Mouse (Mus musculus): Measurements from ENCODE around the gene Neurl3. TPM values are rescaled to one million over a fixed set of nuclear protein-coding genes. Genes with fewer than 3 reads are reported as not detected.

The Neurl3 gene
- total and polyA plus RNA-seq, 3 experiments = 0.08 to 0.09 (median 0.08) TPM

DNA sequence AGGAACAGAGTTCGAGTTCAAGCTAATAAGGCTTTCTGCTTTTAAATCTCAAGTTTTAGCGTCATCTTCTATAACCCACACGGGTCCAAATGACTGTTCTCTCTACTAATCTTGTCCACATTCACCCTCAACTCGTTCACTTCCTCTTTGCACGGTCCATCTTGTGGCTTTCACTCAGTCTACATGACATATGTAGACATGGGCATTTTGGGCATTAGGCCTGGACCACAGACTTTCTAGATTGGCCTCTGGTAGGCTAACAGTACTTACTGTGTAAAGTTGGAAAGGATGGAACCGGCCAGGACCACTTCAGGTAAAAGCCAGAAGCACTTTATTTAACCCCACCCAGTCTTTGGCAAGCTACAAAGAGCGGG is 32.6 kb upstream of the Neurl3 start (continued):
- TF ChIP-seq USF1 (IDR thresholded peaks at IDR 0.05; ENCODE audit: low read depth, low read length) = no peak
- no peak for TF ChIP-seq UBTF (IDR thresholded peaks at IDR 0.05; ENCODE audit: low read depth, low read length)
- TF ChIP-seq ETS1 (conservative IDR thresholded peaks at IDR 0.05; ENCODE audit: low read depth, low read length) = peak; percentile 34; the same call in 1 of the 2 replicates
- TF ChIP-seq MEF2A (IDR thresholded peaks at IDR 0.05; ENCODE audit: borderline replicate concordance, low read depth, low read length) = peak; percentile 56; the same call in 1 of the 2 replicates
- no peak for TF ChIP-seq ZC3H11A (IDR thresholded peaks at IDR 0.05; ENCODE audit: low read depth, low read length)
- no peak for TF ChIP-seq USF2 (conservative IDR thresholded peaks at IDR 0.05; ENCODE audit: low read depth, low read length)
- no peak; the same call in 1 of the 2 replicates for TF ChIP-seq MAX (IDR thresholded peaks at IDR 0.05; ENCODE audit: low read length)
- TF ChIP-seq ZKSCAN1 (IDR thresholded peaks at IDR 0.05; ENCODE audit: borderline replicate concordance, low read depth, low read length) = no peak; the same call in 1 of the 2 replicates

DNA sequence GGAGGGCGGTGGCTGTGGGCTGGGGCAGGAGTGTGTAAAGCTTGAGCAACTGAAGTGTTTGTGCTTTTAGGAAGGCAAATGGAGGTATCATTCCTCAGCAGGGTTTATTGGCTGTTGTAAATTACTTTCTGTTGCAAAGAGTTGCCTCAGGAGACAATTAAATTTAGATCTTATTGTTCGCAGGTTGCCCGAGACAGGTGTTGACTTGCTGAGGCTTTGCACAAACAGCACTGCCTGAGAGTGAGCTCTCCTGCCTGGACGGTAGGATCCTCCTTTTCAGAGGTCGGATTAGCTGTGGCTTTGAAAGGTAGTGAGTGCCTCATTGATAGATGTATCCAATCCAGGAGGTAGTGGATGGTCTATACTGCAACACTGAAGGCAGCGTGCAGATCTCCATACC is 31.6 kb upstream of the Neurl3 start:
- Histone ChIP-seq H3K9me3 (replicated peaks; ENCODE audit: low read length) (no peaks in the 10 kb centered on the region), H3K4me1 (ENCODE audit: control insufficient read depth in 1 of 2, insufficient read depth in 2 of 2) (peaks cover 26 to 77% of the 10 kb centered on the region in 2 experiments), H3K36me3 (replicated peaks in 1 of 2; ENCODE audit: control insufficient read depth in 1 of 2, insufficient read depth in 1 of 2, low read length in 1 of 2) (peaks cover 4 to 14% of the 10 kb centered on the region in 2 experiments), H3K79me2 (replicated peaks; ENCODE audit: control insufficient read depth, extremely low read depth, insufficient read depth, poor library complexity, severe bottlenecking) (peaks cover 9% of the 10 kb centered on the region), H3K27me3 (replicated peaks) (peaks cover 12% of the 10 kb centered on the region), H3K9ac (ENCODE audit: insufficient read depth, low read depth) (no peak overlapping the region), H3K27ac (ENCODE audit: insufficient read depth, low read depth) (no peak overlapping the region), H3K4me2 (ENCODE audit: insufficient read depth, low read depth, poor library complexity, severe bottlenecking) (peak overlapping the region; percentile 74; the same call in 1 of the 2 replicates), H3K4me3 (replicated peaks in 1 of 3; ENCODE audit: low read depth in 2 of 3, low read length in 2 of 3, poor library complexity in 1 of 3) (peak overlapping the region in 2 of 3 experiments; percentile 53 to 70)
- DNase-seq (ENCODE audit: extremely low read depth) = no peak
- TF ChIP-seq KAT2A (IDR thresholded peaks at IDR 0.05; ENCODE audit: insufficient replicate concordance, low read length) = no peak
- TF ChIP-seq RCOR1 (conservative IDR thresholded peaks at IDR 0.05; ENCODE audit: low read depth, low read length) = no peak
- TF ChIP-seq ZC3H11A (IDR thresholded peaks at IDR 0.05; ENCODE audit: low read depth, low read length) = no peak
- TF ChIP-seq TBP (conservative IDR thresholded peaks at IDR 0.05; ENCODE audit: low read depth, low read length) = no peak
- no peak for TF ChIP-seq TCF12 (IDR thresholded peaks at IDR 0.05; ENCODE audit: low read depth, low read length)
- TF ChIP-seq MXI1 (IDR thresholded peaks at IDR 0.05; ENCODE audit: low read depth, low read length) = no peak
- TF ChIP-seq CHD1 (IDR thresholded peaks at IDR 0.05; ENCODE audit: low read depth, low read length) = no peak
- TF ChIP-seq JUN (IDR thresholded peaks at IDR 0.05; ENCODE audit: insufficient read depth, low read depth, low read length) = no peak
- TF ChIP-seq MAX (IDR thresholded peaks at IDR 0.05; ENCODE audit: low read length) = no peak
- TF ChIP-seq NRF1 (IDR thresholded peaks at IDR 0.05; ENCODE audit: low read depth, low read length) = no peak
- no peak for TF ChIP-seq CTCF (conservative IDR thresholded peaks at IDR 0.05 in 1 of 2, IDR thresholded peaks at IDR 0.05 in 1 of 2; ENCODE audit: low read depth in 2 of 2, low read length in 2 of 2)
- TF ChIP-seq IRF4 (IDR thresholded peaks at IDR 0.05; ENCODE audit: low read depth, low read length) = no peak
- no peak for TF ChIP-seq POLR2AphosphoS2 (IDR thresholded peaks at IDR 0.05; ENCODE audit: low read depth, low read length)
- TF ChIP-seq MAFK (IDR thresholded peaks at IDR 0.05; ENCODE audit: insufficient replicate concordance, low read length) = no peak
- no peak for TF ChIP-seq GABPA (IDR thresholded peaks at IDR 0.05; ENCODE audit: insufficient replicate concordance, low read depth, low read length)
- TF ChIP-seq ELF1 (IDR thresholded peaks at IDR 0.05; ENCODE audit: low read depth, low read length) = no peak
- no peak for TF ChIP-seq RAD21 (IDR thresholded peaks at IDR 0.05; ENCODE audit: low read depth, low read length)
- in situ Hi-C loops (cut with MboI; ENCODE audit: low pct_ligation_motif_present, low pct_unique_long_range_greater_than_20kb, low sequenced_read_pairs) = no loop called here
- dilution Hi-C loops (cut with MboI; ENCODE audit: extremely low pct_ligation_motif_present, extremely low pct_unique_long_range_greater_than_20kb, low sequenced_read_pairs) = no loop called here
